Comparison of ENCODE assay signal across 12 mouse cellular contexts in genomic region chr1:169893976-169894375, GRCm38 (mm10). TPM values are rescaled to one million over a fixed set of nuclear protein-coding genes. Genes with fewer than 3 reads are reported as not detected.
"Had no signal": no experiment of that assay in that cellular context is flagged by ENCODE, and none has a peak within 500 bp of the region (broad histone marks: within the 10 kb centered on the region; RNA-seq: fewer than 3 reads in every experiment).

No protein-coding gene starts in this region.

- ATAC-seq: liver, embryonic 12.5 days; midbrain, embryonic 16.5 days had no signal

- DNase-seq: kidney, adult 9 months; kidney, postnatal 4 days; lung, embryonic 14.5 days; lung, postnatal 10 days; lung, postnatal 4 days; retina, postnatal 1 day; right cerebral cortex, postnatal 4 days; spleen, adult 18-20 months; thymus, postnatal 4 days had no signal

RNA-seq across cellular contexts. Expression of gene Ccdc190, which starts 34.5 kb away (rescaled TPM):
- total RNA-seq: megakaryocyte-erythroid progenitor cell, adult 5-6 weeks had no signal
